Mouse (Mus musculus): Measurements from ENCODE around the gene Cacna1h. TPM values are rescaled to one million over a fixed set of nuclear protein-coding genes. Genes with fewer than 3 reads are reported as not detected.
A peak's percentile ranks its signal among the peaks of the same experiment; 100 is the strongest.

Gene Cacna1h
- total RNA-seq, 2 experiments from 2014 or later: 7.9 to 8.4 TPM

DNA sequence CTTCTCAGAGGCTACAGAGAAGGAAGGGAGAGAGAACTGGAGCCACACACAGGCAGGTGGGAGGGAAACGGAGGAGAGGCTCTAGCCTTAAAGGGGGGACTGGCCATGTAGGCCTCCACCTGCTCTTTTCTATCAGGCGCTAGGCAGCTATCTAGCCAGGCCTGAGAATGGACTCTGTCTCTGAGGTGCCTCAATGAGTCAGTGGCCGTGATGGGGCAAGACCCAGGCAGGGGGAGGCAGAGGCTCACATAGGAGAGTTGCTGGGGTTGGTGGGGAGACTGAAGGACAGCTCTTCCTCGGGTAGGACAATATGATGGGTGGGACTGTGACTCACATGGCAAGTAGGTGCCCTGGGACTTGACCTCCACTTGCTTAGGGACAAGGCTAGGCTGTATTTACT is 16.7 kb upstream of the Cacna1h start:
- intact Hi-C loops (cut with DNase I): no loop called here
- DNase-seq: no peak

DNA sequence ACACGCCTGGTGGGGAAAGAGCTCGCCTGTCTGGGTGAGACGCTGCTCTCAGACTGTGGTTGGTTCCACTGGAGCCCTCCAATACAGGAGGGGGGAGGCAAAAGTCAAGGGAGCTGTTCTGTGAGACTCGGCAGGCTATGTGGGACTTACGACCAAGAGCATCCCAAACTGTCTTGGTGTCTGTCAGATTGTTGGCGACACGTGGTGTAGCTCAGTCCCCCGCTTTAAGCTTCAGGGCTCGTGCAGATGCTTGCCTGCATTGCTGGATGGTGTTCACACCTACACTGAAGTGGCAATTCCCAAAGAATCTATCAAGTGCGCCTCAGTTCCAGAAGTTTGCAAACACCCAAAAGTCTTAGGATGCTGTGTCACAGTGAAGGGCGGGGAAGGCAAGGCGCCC is 14.3 kb upstream of the Cacna1h start:
- no peak for DNase-seq
- intact Hi-C loops (cut with DNase I): no loop called here

- intact Hi-C loops (cut with DNase I): no loop called here
- no peak for DNase-seq
These were observed 12.3 kb upstream of the Cacna1h start for GRCm38 (mm10) chr17:25445841-25446240.

DNA sequence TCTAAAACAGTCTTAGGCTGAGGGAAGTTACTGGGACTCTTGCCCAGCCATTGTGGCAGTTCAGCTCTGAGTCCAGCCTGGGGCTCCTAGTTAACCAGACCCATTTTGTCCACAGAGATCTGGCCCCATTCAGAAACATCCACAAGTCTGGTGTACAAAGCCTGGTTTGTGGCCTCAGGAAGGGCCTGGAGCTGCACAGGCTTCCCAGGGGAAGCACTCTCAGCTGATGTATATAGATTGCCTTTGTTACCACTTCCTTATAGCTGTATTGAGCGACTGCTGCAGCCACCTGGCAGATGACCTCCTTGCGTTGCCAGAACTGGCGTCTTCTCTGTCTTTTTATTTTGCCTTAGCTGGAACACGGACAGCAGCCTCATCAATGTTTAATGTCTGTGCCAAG is 11.5 kb upstream of the Cacna1h start:
- intact Hi-C loops (cut with DNase I): no loop called here
- DNase-seq: no peak

GRCm38 (mm10) chr17:25442889-25443288 is 9.3 kb upstream of the Cacna1h start:
- intact Hi-C loops (cut with DNase I): no loop called here
- DNase-seq: no peak

- intact Hi-C loops (cut with DNase I): no loop called here
- no peak for DNase-seq
These were observed 7.8 kb upstream of the Cacna1h start for GRCm38 (mm10) chr17:25441417-25441816.

DNA sequence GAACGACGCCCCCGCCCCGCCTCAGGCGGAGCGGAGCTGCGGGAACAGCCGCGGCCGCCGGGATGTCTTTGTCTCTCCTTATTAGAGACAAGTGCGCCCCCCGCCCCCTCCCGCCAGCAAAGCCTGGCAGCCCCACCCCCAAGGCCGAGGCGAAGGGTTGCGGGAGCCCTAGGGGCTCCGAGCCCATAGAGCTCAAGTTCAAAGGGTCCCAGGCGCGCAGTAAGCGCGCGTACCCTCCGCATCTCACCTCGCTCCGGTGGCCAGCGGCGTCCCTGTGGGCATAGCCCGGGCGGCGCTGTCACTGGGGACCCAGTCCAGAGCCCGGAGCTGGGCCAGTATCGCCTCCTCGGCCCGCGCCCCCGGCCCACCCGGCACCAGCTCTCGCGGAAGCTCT is 363 bp downstream of the Cacna1h start:
- intact Hi-C loops (cut with DNase I): no loop called here
- no peak for DNase-seq

GRCm38 (mm10) chr17:25432433-25433181 is 976 bp downstream of the Cacna1h start:
- DNase-seq: peak; percentile 34 to 53

GRCm38 (mm10) chr17:25430534-25430933 is 3.0 kb downstream of the Cacna1h start:
- no peak for DNase-seq
- intact Hi-C loops (cut with DNase I): no loop called here

More at GRCm38 (mm10) chr17:25432433-25433181, 976 bp downstream of the Cacna1h start:
- intact Hi-C loops (cut with DNase I): no loop called here

- intact Hi-C loops (cut with DNase I): no loop called here
These were observed 3.7 kb downstream of the Cacna1h start for GRCm38 (mm10) chr17:25429886-25430285.

DNA sequence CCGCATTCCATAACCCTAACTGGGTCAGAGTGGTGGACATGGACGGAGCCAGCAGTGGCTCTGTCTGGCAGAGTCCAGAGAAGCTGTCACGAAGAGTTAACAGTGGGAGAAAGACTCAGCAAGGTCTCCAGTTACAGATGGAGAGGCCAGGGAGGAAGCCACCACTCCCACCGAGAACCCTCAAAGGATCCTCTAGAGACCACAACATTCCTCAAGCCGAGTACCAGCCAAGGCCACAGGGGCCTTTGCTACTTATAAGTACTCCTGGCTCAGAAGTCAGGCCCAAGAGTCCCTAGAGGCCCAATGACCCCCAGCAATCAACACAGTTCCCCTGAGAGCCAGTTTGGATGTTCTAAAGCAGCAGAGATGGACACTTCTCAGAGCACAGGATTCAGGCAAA is 4.3 kb downstream of the Cacna1h start:
- no peak for DNase-seq
- intact Hi-C loops (cut with DNase I): no loop called here

More at GRCm38 (mm10) chr17:25429886-25430285, 3.7 kb downstream of the Cacna1h start:
- peak in 1 of 2 experiments; percentile 14 for DNase-seq

DNA sequence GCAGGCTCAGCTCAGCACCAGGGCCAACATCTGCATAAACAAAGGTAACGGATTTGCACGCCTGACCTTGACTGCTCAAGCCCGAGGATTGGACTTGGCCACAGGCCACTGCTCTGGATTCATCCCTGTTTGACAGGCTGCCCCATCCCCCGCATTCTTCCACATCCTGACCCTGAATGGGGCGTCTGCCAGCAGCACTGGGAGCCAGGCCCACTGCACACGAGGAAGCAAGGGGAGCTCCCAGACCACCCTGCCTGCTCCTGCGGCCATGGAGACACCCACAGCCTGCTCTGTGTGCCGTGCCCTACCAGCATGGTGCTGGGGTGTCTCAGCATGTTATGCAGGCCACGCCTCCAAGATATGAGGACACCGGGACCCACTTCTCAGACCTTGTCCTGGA is 6.1 kb downstream of the Cacna1h start:
- intact Hi-C loops (cut with DNase I): no loop called here
- DNase-seq: peak; percentile 67 to 76

DNA sequence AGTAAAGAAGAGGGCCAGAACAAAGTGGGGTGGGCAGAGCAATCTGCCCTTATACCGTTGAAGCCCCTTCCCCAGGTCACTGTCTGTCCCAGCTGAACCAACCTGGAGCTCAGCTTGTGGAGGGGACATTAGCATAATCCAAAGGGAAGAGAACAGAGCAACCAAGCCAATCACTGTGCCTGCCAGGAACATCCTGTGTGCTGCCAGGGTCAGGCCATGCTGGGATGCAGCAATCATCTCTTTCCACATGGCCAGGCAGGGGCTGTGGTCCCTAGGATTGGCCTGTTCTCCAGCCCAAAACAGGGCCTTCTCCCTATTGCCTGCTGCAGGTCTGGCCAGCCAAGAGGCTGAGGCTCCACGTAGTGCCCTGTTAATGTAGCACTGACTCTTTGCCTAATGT is 7.6 kb downstream of the Cacna1h start:
- DNase-seq: no peak
- intact Hi-C loops (cut with DNase I): no loop called here

GRCm38 (mm10) chr17:25424526-25425080 is 9.0 kb downstream of the Cacna1h start:
- DNase-seq: no peak
- intact Hi-C loops (cut with DNase I): no loop called here

GRCm38 (mm10) chr17:25420998-25421397 is 12.6 kb downstream of the Cacna1h start:
- intact Hi-C loops (cut with DNase I): no loop called here
- no peak for DNase-seq

DNA sequence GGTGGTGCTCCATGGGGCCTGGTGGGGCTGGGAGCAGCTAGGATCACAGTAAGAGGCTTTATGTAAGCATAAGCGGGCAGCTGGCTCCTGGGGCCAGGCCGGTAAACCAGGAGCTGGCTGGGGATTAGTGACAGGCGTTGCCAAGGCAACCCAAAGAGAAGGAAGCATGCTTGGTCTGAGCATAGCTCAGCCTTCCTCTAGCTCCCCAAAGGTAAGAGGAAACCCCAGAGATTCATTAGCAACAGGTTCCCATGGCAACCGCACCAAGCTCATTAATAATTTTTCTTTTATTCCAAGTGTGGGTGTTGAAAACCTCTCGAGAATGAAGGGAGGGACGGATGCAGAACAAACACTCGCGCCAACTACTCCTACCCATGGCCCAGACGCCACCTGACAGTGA is 14.7 kb downstream of the Cacna1h start:
- DNase-seq: no peak
- intact Hi-C loops (cut with DNase I): no loop called here

DNA sequence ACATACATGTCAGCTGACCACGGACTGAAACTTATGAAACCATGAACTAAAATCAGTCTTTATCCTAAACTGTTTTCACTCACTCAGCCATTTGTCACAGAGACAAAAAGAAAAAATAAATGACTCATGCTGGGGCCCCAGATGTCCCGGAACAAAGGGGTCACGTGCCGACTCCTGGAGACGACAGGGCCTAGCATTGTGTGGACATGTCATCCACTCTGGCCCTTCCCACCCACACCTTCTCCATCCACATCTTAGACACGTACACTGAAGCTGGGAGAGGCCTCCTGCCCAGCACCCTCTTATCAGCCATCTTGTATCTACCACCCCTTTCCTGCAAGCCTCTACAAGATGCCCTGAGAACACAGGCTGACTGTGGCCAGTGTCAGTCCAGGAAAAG is 15.6 kb downstream of the Cacna1h start:
- no peak for DNase-seq
- intact Hi-C loops (cut with DNase I): no loop called here

- intact Hi-C loops (cut with DNase I): no loop called here
- peak; percentile 49 to 62 for DNase-seq
These were observed 17.4 kb downstream of the Cacna1h start for GRCm38 (mm10) chr17:25416219-25416618.

GRCm38 (mm10) chr17:25415421-25415913 is 18.1 kb downstream of the Cacna1h start:
- intact Hi-C loops (cut with DNase I): no loop called here
- DNase-seq: peak; percentile 45 to 50

GRCm38 (mm10) chr17:25414917-25415316 is 18.7 kb downstream of the Cacna1h start:
- DNase-seq: no peak
- intact Hi-C loops (cut with DNase I): no loop called here

DNA sequence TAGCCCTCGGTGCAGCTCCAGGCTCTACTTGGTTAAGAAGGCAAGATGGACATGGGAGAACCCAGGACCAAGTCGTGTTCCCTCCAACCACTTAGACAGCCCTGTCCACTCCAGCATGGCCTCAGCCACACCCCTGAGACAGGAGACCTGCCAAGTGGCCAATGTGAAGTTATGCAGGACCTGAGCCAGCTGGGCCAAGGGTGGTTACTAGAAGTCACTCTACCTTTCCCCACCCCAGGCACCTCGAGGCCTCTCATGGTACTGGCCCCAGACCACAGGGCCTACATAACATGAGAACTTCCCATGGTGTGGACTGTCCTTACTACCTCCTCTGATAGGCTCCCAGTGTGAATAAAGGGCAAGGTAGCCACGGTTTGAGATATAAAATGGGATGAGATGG is 19.4 kb downstream of the Cacna1h start:
- peak; percentile 83 to 84 for DNase-seq
- intact Hi-C loops (cut with DNase I): no loop called here

GRCm38 (mm10) chr17:25411251-25411650 is 22.3 kb downstream of the Cacna1h start:
- no peak for DNase-seq
- intact Hi-C loops (cut with DNase I): no loop called here

Data from heart, postnatal 10 days (tissue).